Mouse (Mus musculus): Measurements from ENCODE around the gene Ugt2b36. TPM values are rescaled to one million over a fixed set of nuclear protein-coding genes. Genes with fewer than 3 reads are reported as not detected.

Ugt2b36 gene
- not detected in 2 replicates for polyA plus RNA-seq (2015; fragmentation: Nextera tagmentation; extraction: Ambion mirVana)

DNA sequence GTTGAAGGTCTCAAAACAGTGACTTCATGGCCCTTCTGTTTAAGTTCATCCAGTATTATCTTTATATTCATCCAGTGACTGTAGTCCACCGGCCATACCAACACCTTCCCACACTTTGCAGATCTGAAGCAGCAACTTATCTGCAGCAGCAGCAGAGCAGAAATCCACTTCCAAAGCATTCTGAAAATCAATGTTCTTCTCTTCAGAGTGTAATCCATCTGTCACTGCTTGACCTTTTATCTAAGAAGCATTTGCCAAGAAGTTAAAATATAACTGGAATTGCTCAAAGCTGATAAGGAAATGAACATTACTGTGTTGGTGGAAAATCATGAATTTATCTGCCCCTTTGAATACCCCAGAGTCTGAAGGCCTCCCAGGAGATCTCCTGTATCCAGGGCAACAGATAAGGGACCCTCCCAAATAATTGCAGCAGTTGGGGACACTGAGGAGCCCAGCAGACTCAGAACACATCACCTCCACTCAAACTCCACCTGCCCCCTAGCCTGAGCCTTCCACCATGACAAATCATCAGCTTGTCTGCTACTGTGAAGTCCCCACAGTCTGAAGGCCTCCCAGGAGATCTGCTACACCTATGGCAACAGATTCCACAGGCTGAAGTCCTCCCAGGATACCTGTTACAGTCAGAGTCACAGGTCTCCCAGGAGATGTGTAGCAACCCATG, at the start of gene Ugt2b36:
Gene Ugt2b36, minus strand, starts transcription at position 210 of the 682 bp plus-strand sequence.

DNA sequence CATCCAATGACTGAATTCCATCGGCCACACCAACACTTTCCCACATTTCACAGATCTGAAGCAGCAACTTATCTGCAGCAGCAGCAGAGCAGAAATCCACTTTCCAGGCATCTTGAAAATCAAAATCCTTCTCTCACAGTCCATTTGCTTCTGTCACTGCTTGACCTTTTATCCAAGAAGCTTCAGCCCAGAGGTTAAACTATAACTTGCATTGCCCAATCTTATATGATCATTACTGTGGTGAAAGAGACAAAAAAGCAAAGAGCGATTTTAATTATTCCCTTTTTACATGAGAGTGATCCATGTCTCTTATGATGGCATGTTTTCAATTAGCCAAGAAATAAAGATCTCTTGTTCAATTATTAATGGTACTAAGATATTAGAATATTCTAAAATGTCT, 47.8 kb upstream of the Ugt2b36 start, which contains the start of gene Ugt2b5:
Gene Ugt2b5, minus strand, starts transcription at position 123 of the 400 bp plus-strand sequence.

Other genes with a start within 250 kb of the Ugt2b36 start
- not detected in 2 replicates for gene Ugt2b34, start 185.6 kb downstream of the Ugt2b36 start, polyA plus RNA-seq (2015; fragmentation: Nextera tagmentation; extraction: Ambion mirVana)
- gene Ugt2b1, start 166.0 kb downstream of the Ugt2b36 start, polyA plus RNA-seq (2015; fragmentation: Nextera tagmentation; extraction: Ambion mirVana), result not detected in 2 replicates
- gene Ugt2b35, start 91.7 kb downstream of the Ugt2b36 start, polyA plus RNA-seq (2015; fragmentation: Nextera tagmentation; extraction: Ambion mirVana), result not detected in 2 replicates
- gene Ugt2b5, start 47.8 kb upstream of the Ugt2b36 start, polyA plus RNA-seq (2015; fragmentation: Nextera tagmentation; extraction: Ambion mirVana), result 0.10 TPM in 1 of 2 replicates, not detected in the other
- not detected in 2 replicates for gene Ugt2b37, start 162.2 kb upstream of the Ugt2b36 start, polyA plus RNA-seq (2015; fragmentation: Nextera tagmentation; extraction: Ambion mirVana)
- gene Ugt2a3, start 244.6 kb upstream of the Ugt2b36 start, polyA plus RNA-seq (2015; fragmentation: Nextera tagmentation; extraction: Ambion mirVana), result not detected in 2 replicates

Data from neural tube, postnatal 0 days (tissue).